Mouse (Mus musculus) myocyte (in vitro differentiated cells): ENCODE results near the gene Mbtd1.

Experiments
- E2F4 ChIP-seq: IDR thresholded peaks from one replicate; pipeline ENCODE4 v1.6.1; 2011; ENCODE audit warnings: mild to moderate bottlenecking, control low read depth, moderate library complexity; ENCODE audit not compliant: insufficient read depth
- MAX ChIP-seq: IDR thresholded peaks from one replicate; pipeline ENCODE4 v1.6.1; 2011; ENCODE audit warnings: low read depth, mild to moderate bottlenecking, control low read depth
- POLR2A ChIP-seq: IDR thresholded peaks from one replicate; pipeline ENCODE4 v1.6.1; 2011; ENCODE audit warnings: low read depth, mild to moderate bottlenecking, control low read depth, moderate library complexity; ENCODE audit not compliant: insufficient read length
- POLR2AphosphoS2 ChIP-seq: IDR thresholded peaks from one replicate; pipeline ENCODE4 v1.6.1; 2011; ENCODE audit warnings: low read depth, control low read depth; ENCODE audit not compliant: insufficient read length
- TCF12 ChIP-seq: IDR thresholded peaks from one replicate; pipeline ENCODE4 v1.6.1; 2011; ENCODE audit warnings: mild to moderate bottlenecking, control low read depth; ENCODE audit not compliant: poor library complexity, insufficient read depth, severe bottlenecking

GRCm38 (mm10) chr11:93885572-93886410 is at the start of gene Mbtd1, which contains the start of gene Utp18:
- peak; percentile 52 for TF ChIP-seq POLR2A
- TF ChIP-seq TCF12, result no peak
- no peak for TF ChIP-seq MAX
- peak; percentile 65 for TF ChIP-seq POLR2AphosphoS2
- TF ChIP-seq E2F4, result no peak
